Mouse (Mus musculus) G1E (cell line): ENCODE data around the gene Tbk1.

Experiments used
- CTCF ChIP-seq: IDR thresholded peaks from 2 replicates; pipeline ENCODE4 v1.5.1; 2012; ENCODE audit warnings: low read depth, low read length, inconsistent platforms, mixed read lengths
- TAL1 ChIP-seq: conservative IDR thresholded peaks from 2 replicates; pipeline ENCODE4 v1.6.1; 2012; ENCODE audit warnings: low read depth, low read length, inconsistent platforms, mixed read lengths

- no peak for TF ChIP-seq CTCF
- peak; percentile 31; the same call in 1 of the 2 replicates for TF ChIP-seq TAL1
These were observed 56.1 kb downstream of the Tbk1 start for GRCm38 (mm10) chr10:121530365-121531003.
